Mouse (Mus musculus): ENCODE data around the gene Olfr504.

- TF ChIP-seq POLR2A (IDR thresholded peaks at IDR 0.05; ENCODE audit: borderline replicate concordance, low read depth, low read length) = no peak
- TF ChIP-seq CTCF (IDR thresholded peaks at IDR 0.05; ENCODE audit: low read depth, low read length) = no peak
Measured at GRCm38 (mm10) chr7:108565693-108566092, at the start of gene Olfr504.

All from bone marrow macrophage, adult 2 months (primary cell).